Mouse (Mus musculus): Measurements from ENCODE around the gene Bri3.

DNA sequence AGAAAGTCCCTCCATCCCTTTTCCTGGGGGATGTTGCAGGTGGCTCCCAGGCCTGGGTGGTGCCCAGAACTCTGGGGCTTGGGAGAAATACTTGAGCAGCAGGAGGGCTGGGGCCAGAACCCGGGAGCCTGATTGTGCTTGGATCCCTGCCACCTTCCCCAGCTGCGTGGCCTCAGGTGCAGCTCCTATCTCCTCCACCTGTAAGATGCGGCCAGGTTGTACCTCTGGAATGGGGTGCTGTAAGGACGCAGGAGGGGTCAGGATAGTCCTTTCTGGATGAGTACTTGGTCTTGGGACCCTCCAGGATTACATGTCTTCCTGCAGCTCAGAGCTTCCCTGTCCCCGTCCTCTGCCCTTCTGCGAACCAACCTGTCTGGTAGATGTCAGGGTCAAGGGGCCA, 15.0 kb downstream of the Bri3 start:
- TF ChIP-seq CTCF (IDR thresholded peaks at IDR 0.05; ENCODE audit: borderline replicate concordance, control insufficient read depth, extremely low read depth, insufficient read depth, low read length, poor library complexity) (no peak), POLR2A (IDR thresholded peaks at IDR 0.05; ENCODE audit: control insufficient read depth, extremely low read depth, insufficient read depth, low read length, poor library complexity) (no peak)

All from thymus, adult 2 months (tissue).